Mouse (Mus musculus) ES-E14 (cell line): ENCODE measurements around the gene Unc5b.

Source experiments
- CHD2 ChIP-seq: IDR thresholded peaks from 2 replicates; pipeline ENCODE4 v1.6.1; 2014; ENCODE audit warnings: mild to moderate bottlenecking, low read depth, low read length, inconsistent platforms
- HCFC1 ChIP-seq: IDR thresholded peaks from 2 replicates; pipeline ENCODE4 v1.6.1; 2012; ENCODE audit warnings: low read length, inconsistent platforms, borderline replicate concordance; ENCODE audit not compliant: insufficient read depth
- MAFK ChIP-seq: IDR thresholded peaks from 2 replicates; pipeline ENCODE4 v1.6.1; 2014; ENCODE audit warnings: mild to moderate bottlenecking, low read depth, low read length, inconsistent platforms; ENCODE audit not compliant: insufficient read depth
- ZC3H11A ChIP-seq: IDR thresholded peaks from 2 replicates; pipeline ENCODE4 v1.6.1; 2012; ENCODE audit warnings: low read depth, mild to moderate bottlenecking, inconsistent platforms, low read length, borderline replicate concordance
- ZNF384 ChIP-seq: IDR thresholded peaks from 2 replicates; pipeline ENCODE4 v1.6.1; 2012; ENCODE audit warnings: low read depth, low read length, inconsistent platforms

- TF ChIP-seq MAFK: no peak
- TF ChIP-seq ZC3H11A: no peak
- TF ChIP-seq CHD2: no peak
- TF ChIP-seq ZNF384: no peak
- TF ChIP-seq HCFC1: no peak
Observed at GRCm38 (mm10) chr10:60741435-60741834, 89.9 kb downstream of the Unc5b start.
